Mouse (Mus musculus) layer of hippocampus, adult 6 months (tissue): ENCODE data around the gene Sim2. TPM values are rescaled to one million over a fixed set of nuclear protein-coding genes. Genes with fewer than 3 reads are reported as not detected.

ENCODE experiments used
- long read RNA-seq, 2 experiments: library from polyadenylated mRNA; unstranded; transcript quantifications; one replicate each; pipeline ENCODE4 v2.0.0; 2019 to 2020
- microRNA-seq: library from miRNA; unstranded; fragments of <30 nt; microRNA quantifications from one replicate; pipeline ENCODE4 v1.2.0, GENCODE M21; 2020
- polyA plus RNA-seq: library from polyadenylated mRNA; unstranded; fragments of <200 nt; fragmentation: Nextera tagmentation; gene quantifications from 2 replicates; pipeline ENCODE4 v1.2.3, GENCODE M21; 2021

Gene Sim2
- 0.04 TPM in 1 of 2 replicates, not detected in the other for polyA plus RNA-seq
- long read RNA-seq, experiment 1: 0 reads
- long read RNA-seq, experiment 2: 0 reads

GRCm38 (mm10) chr16:94084711-94085602 lies at the start of gene Sim2:
Gene Sim2, plus strand, starts transcription at chr16:94084931.

Small RNA genes lying within 50 kb of the gene (microRNA-seq; reads per million reads assigned to microRNA genes)
- gene Gm23062: not detected

Other genes starting within 250 kb of the Sim2 start
- gene Chaf1b, start 201.0 kb upstream of the Sim2 start, polyA plus RNA-seq: 0.41 TPM in 2 replicates
- 0.50 and 0.70 TPM in 2 replicates for gene Cldn14, start 76.1 kb upstream of the Sim2 start, polyA plus RNA-seq
- gene Hlcs, start 228.6 kb downstream of the Sim2 start, polyA plus RNA-seq: 4.5 and 4.7 TPM in 2 replicates
- gene Ripply3, start 243.5 kb downstream of the Sim2 start, polyA plus RNA-seq: 0.13 and 0.26 TPM in 2 replicates